Mouse (Mus musculus): ENCODE data around the gene Crocc2. TPM values are rescaled to one million over a fixed set of nuclear protein-coding genes. Genes with fewer than 3 reads are reported as not detected.

The Crocc2 gene
- total and polyA plus RNA-seq, 3 experiments: 0.09 to 0.35 TPM; not detected in 1

DNA sequence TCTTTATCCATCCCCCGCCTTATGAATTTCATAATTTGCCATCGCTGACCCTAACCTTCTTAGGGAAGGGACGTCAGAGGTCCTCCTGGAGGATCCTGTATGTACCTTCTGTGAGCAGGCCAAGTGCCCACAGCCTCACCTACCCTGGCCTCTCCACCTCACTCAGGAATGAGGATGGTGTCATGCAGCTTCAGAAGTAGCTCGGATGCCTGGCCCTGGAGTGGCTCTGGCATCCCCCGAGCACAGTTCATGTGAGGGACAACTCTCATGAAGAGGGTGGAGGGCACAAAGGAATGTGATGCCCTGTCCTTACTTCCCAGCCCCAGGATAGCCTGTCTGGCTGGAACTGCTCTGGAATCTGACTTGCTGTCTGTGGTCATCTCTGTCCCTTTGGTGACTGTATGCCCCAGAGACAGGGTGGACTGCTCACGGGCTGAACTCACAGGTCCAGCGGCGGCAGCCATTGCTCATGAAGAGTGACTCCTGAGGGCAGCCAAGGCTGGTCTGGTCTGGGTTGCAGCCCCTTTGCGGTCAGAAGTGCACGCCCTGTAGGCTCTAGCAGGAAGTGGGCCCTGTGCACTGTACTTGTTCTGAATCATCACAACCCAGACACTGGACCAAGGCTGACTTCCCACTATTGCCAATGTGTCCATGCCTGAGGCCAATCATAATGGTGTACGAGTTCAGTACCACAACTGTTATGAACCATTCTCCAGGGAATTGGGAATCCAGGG, 2.0 kb upstream of the Crocc2 start:
- no peak for TF ChIP-seq EP300 (IDR thresholded peaks at IDR 0.05; ENCODE audit: insufficient read depth, low read depth, low read length)
- TF ChIP-seq POLR2A (IDR thresholded peaks at IDR 0.05; ENCODE audit: insufficient read depth, low read depth, low read length): no peak
- TF ChIP-seq CTCF (IDR thresholded peaks at IDR 0.05): no peak
- H3K4me3 ChIP-seq: no peak overlapping the region
- intact Hi-C loops (cut with DNase I): no loop called here
- H3K27me3 ChIP-seq (ENCODE audit: control insufficient read depth, insufficient read depth, low read length): no peaks in the 10 kb centered on the region
- H3K4me1 ChIP-seq (ENCODE audit: control insufficient read depth, insufficient read depth, low read length): no peaks in the 10 kb centered on the region
- WGBS: 80% methylated on average over 11 of the region's 11 CpGs
- H3K79me2 ChIP-seq (replicated peaks; ENCODE audit: control insufficient read depth, insufficient read depth, low read length): no peaks in the 10 kb centered on the region
- H3K36me3 ChIP-seq (ENCODE audit: control insufficient read depth, insufficient read depth, low read length): no peaks in the 10 kb centered on the region
- no peak overlapping the region for H3K27ac ChIP-seq
- DNase-seq: no peak
- H3K9ac ChIP-seq (ENCODE audit: low read depth, low read length): no peak overlapping the region

DNA sequence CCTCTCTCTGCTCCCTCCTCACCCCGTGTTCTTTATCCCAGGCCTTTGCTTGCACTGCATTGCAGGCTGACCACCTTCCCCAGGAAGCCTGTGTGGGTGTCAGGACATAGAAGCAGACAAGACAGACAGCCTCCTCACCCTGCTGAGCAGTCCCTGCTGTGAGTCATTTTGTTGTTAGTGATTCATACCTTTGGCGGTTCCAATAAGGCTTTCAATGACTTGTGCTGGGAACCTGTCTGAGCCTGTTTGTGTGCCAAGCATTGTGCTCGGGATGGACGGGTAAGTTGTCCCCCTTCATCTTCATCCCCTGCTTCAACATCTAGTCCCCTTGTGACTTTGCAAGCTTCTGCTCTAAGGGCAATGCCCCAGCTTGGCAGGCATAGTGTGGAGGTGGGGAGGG, 5.1 kb downstream of the Crocc2 start:
- no peaks in the 10 kb centered on the region for H3K36me3 ChIP-seq (ENCODE audit: control insufficient read depth, insufficient read depth, low read length)
- H3K27ac ChIP-seq: no peak overlapping the region
- H3K4me1 ChIP-seq (ENCODE audit: control insufficient read depth, insufficient read depth, low read length): no peaks in the 10 kb centered on the region; the same call in 1 of the 2 replicates
- no peak for DNase-seq
- H3K9ac ChIP-seq (ENCODE audit: low read depth, low read length): no peak overlapping the region
- H3K79me2 ChIP-seq (replicated peaks; ENCODE audit: control insufficient read depth, insufficient read depth, low read length): no peaks in the 10 kb centered on the region
- no peak for TF ChIP-seq EP300 (IDR thresholded peaks at IDR 0.05; ENCODE audit: insufficient read depth, low read depth, low read length)
- TF ChIP-seq POLR2A (IDR thresholded peaks at IDR 0.05; ENCODE audit: insufficient read depth, low read depth, low read length): no peak
- no peak for TF ChIP-seq CTCF (IDR thresholded peaks at IDR 0.05)
- 45% methylated on average over 4 of the region's 4 CpGs for WGBS
- H3K4me3 ChIP-seq: no peak overlapping the region
- no peaks in the 10 kb centered on the region; the same call in 1 of the 2 replicates for H3K27me3 ChIP-seq (ENCODE audit: control insufficient read depth, insufficient read depth, low read length)
- intact Hi-C loops (cut with DNase I): loop anchor here (1.0 to 5.0 kb wide), 3 partner anchors 63 to 334 kb away; no protein-coding TSS in a partner anchor

DNA sequence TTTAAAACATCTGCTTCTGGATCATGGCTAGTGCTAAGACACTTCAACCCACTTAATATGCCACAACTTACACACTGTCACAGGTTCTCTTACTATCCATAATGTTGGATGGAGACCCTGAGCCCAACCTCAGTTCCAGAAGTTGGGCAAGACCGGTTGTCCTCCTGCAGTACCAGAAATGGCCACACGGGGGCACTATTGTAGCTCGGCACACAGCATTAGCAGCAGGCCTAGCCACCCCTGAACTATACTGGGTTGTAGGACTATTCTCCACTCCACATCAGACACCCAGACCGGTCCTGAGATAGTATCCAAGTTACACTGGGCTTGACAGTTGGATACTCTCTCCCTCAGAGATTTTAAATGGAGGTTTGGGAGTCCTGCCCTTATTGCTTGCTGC, 5.9 kb downstream of the Crocc2 start:
- Histone ChIP-seq H3K79me2 (replicated peaks; ENCODE audit: control insufficient read depth, insufficient read depth, low read length) (no peaks in the 10 kb centered on the region), H3K27ac (no peak overlapping the region), H3K36me3 (ENCODE audit: control insufficient read depth, insufficient read depth, low read length) (no peaks in the 10 kb centered on the region), H3K4me3 (no peak overlapping the region), H3K9ac (ENCODE audit: low read depth, low read length) (no peak overlapping the region), H3K4me1 (ENCODE audit: control insufficient read depth, insufficient read depth, low read length) (no peaks in the 10 kb centered on the region; the same call in 1 of the 2 replicates), H3K27me3 (ENCODE audit: control insufficient read depth, insufficient read depth, low read length) (no peaks in the 10 kb centered on the region; the same call in 1 of the 2 replicates)
- WGBS: 3% methylated on average over 4 of the region's 4 CpGs
- TF ChIP-seq EP300 (IDR thresholded peaks at IDR 0.05; ENCODE audit: insufficient read depth, low read depth, low read length) (peak; percentile 69; the same call in 1 of the 2 replicates), CTCF (IDR thresholded peaks at IDR 0.05) (no peak)
- intact Hi-C loops (cut with DNase I): loop anchor here (1.0 to 5.0 kb wide), 3 partner anchors 62 to 333 kb away; no protein-coding TSS in a partner anchor
- DNase-seq: peak; percentile 63 to 86

DNA sequence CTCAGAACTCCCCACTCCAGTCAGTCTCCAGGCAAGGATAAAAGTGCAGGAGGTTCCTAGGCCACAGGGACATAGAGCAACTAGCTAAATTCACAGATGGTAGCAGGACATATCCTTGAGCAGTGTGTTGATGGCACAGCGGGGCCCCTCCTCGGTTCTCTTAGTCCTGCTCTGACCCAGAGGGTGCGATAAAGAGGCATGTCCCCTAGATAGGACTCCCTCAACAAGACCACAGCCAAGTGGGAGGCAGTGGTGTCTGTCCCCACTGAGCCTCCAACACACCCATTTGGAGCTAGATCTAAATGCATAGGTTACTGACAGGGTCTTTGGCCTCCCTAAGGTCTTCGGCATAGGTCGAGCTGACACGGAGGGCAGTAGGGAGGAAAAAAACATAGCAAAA, 7.3 kb downstream of the Crocc2 start:
- no peaks in the 10 kb centered on the region for H3K79me2 ChIP-seq (replicated peaks; ENCODE audit: control insufficient read depth, insufficient read depth, low read length)
- no peaks in the 10 kb centered on the region; the same call in 1 of the 2 replicates for H3K4me1 ChIP-seq (ENCODE audit: control insufficient read depth, insufficient read depth, low read length)
- no peaks in the 10 kb centered on the region; the same call in 1 of the 2 replicates for H3K27me3 ChIP-seq (ENCODE audit: control insufficient read depth, insufficient read depth, low read length)
- H3K4me3 ChIP-seq: no peak overlapping the region
- no peaks in the 10 kb centered on the region for H3K36me3 ChIP-seq (ENCODE audit: control insufficient read depth, insufficient read depth, low read length)
- intact Hi-C loops (cut with DNase I): loop anchor here (5.0 kb wide), 2 partner anchors 41 to 166 kb away; partner anchors contain the start of genes Pask and Ppp1r7
- no peak for TF ChIP-seq EP300 (IDR thresholded peaks at IDR 0.05; ENCODE audit: insufficient read depth, low read depth, low read length)
- TF ChIP-seq POLR2A (IDR thresholded peaks at IDR 0.05; ENCODE audit: insufficient read depth, low read depth, low read length): no peak
- TF ChIP-seq CTCF (IDR thresholded peaks at IDR 0.05): no peak
- DNase-seq: no peak
- H3K27ac ChIP-seq: no peak overlapping the region
- no peak overlapping the region for H3K9ac ChIP-seq (ENCODE audit: low read depth, low read length)
- WGBS: 47% methylated on average over 6 of the region's 6 CpGs

DNA sequence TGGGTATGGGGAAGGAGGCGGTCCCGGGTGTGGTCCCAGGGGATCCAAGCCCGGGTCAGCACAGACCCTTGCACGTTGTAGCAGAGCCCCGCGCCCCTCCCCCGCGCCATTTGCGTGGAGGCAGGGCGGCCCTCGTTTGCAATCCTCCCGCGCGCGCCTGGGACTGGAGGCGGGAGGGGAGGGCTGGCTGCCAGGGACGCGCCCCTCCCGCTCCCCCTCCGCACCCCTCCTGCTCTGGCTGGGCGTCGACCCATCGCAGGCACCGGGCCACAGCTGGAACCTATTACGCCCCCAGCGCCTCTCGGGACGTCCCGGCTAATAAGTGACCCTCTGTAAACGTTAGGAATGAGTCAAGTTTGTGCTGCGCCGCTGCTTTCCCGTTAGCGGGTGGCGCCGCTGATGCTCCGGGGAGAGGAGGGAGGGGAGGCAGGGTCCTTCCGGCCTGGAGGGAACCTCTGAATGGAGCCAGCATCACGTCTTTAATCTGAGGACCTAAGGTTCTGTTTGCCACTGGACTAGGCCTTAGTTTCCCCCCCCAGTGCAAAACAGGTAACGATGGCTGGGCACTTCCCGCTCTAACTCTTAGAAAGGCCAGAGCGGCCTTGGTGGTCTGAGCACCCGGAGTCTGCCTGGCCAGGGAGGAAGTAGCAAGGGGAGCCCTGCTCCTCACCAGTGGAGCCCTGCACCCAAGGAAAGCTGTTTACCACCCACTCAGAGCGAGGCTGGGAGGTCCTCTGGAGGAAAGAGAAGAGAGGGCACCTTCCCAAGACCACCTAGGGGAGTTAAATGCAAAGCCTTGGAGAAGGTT, 8.2 kb downstream of the Crocc2 start:
- intact Hi-C loops (cut with DNase I): loop anchor here (5.0 kb wide), 2 partner anchors 41 to 166 kb away; partner anchors contain the start of genes Pask and Ppp1r7
- WGBS: 9% methylated on average over 44 of the region's 44 CpGs
- TF ChIP-seq EP300 (IDR thresholded peaks at IDR 0.05; ENCODE audit: insufficient read depth, low read depth, low read length) (no peak), POLR2A (IDR thresholded peaks at IDR 0.05; ENCODE audit: insufficient read depth, low read depth, low read length) (no peak), CTCF (IDR thresholded peaks at IDR 0.05) (no peak)
- DNase-seq: peak; percentile 73 to 76
- Histone ChIP-seq H3K79me2 (replicated peaks; ENCODE audit: control insufficient read depth, insufficient read depth, low read length) (no peaks in the 10 kb centered on the region), H3K27me3 (ENCODE audit: control insufficient read depth, insufficient read depth, low read length) (no peaks in the 10 kb centered on the region; the same call in 1 of the 2 replicates), H3K9ac (ENCODE audit: low read depth, low read length) (peak overlapping the region; percentile 29), H3K36me3 (ENCODE audit: control insufficient read depth, insufficient read depth, low read length) (no peaks in the 10 kb centered on the region), H3K27ac (no peak overlapping the region), H3K4me3 (no peak overlapping the region), H3K4me1 (ENCODE audit: control insufficient read depth, insufficient read depth, low read length) (no peaks in the 10 kb centered on the region; the same call in 1 of the 2 replicates)

Measured in heart, adult 2 months (tissue).